Mouse (Mus musculus): ENCODE data around the gene E130208F15Rik.

The E130208F15Rik gene

GRCm38 (mm10) chr7:30306083-30306779 is 15.3 kb upstream of the E130208F15Rik start:
- DNase-seq (ENCODE audit: low read depth, low spot score) = no peak

- peak; percentile 97 for DNase-seq (ENCODE audit: low read depth, low spot score)
These were observed 13.2 kb upstream of the E130208F15Rik start, which contains the start of gene Alkbh6 for GRCm38 (mm10) chr7:30308076-30309005. TSS of gene Alkbh6 (plus strand) at chr7:30308717.

- no peak for DNase-seq (ENCODE audit: low read depth, low spot score)
These were observed 12.0 kb upstream of the E130208F15Rik start for GRCm38 (mm10) chr7:30309395-30310129.

DNA sequence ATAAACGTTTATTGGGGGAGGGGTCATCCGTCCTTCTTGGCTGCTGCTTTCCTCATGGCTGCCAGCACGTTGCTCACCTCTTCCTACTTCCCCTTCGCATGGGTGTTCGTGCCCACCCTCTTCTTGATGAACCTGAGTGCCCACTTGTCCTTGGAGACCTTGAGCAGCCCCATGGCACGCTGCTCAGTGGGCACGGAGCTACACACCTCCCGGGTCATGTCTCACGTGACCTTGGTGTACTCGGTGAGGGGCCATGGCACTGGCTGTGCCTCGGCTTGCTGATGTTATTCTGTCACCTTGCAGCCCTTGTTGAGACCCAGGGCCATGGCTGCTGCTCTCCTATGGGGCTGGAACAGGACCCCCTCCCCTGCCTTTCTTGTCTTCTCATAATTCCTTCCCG is 11.4 kb upstream of the E130208F15Rik start:
- no peak for DNase-seq (ENCODE audit: low read depth, low spot score)

DNA sequence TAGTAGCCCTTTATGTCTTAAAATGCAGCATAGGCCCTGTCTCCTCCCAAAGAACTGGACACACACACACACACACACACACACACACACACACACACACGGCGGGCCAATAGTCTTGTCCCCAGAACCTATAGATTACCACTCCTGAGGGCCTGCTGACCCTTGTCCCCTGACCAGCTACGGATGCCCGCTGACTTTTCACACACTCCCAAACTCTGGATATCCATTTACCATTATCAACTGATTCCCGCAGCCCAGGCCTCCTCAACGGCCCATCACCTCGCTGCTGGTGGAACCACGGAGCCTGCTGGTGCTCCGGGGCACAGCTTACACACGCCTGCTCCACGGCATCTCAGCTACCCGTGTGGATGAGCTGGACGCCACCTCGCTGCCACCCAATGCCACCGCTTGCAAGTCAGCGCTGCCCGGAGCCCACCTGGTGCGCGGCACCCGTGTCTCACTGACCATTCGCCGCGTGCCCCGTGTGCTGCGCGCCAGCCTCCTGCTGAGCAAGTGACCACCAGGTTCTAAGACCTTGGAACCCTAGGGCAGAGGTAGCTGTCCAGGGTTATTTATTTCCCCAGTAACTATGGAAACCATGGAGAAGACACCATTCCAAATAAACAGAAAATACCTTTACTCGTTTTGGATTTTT is 7.7 kb upstream of the E130208F15Rik start:
- DNase-seq (ENCODE audit: low read depth, low spot score) = no peak

- no peak for DNase-seq (ENCODE audit: low read depth, low spot score)
These were observed 6.8 kb upstream of the E130208F15Rik start, which contains the start of gene Syne4 for GRCm38 (mm10) chr7:30314721-30315155. TSS of gene Syne4 (plus strand) at chr7:30314807.

GRCm38 (mm10) chr7:30315559-30316529 is 5.7 kb upstream of the E130208F15Rik start:
- no peak for DNase-seq (ENCODE audit: low read depth, low spot score)

GRCm38 (mm10) chr7:30318142-30318541 is 3.4 kb upstream of the E130208F15Rik start:
- no peak for DNase-seq (ENCODE audit: low read depth, low spot score)

DNA sequence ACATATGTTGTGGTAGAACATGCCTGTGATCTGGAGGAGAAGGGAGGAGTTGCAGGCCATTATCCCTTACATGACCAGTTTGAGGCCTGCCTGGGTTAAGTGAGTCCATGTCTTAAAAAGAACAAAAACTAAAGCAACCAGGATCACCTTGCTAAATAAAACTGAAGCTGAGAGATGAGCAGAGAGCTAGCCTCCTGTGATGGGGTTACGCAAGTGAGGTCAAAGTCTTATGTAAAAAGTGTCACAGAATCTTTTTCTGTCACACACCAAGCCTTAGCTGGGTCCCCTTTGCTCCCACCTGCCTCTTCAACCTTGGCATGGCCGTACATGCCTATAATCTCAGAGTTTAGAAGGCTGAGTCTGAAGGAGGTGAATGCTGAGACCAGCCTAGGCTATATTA is 594 bp upstream of the E130208F15Rik start:
- DNase-seq (ENCODE audit: low read depth, low spot score) = no peak

- peak; percentile 99 for DNase-seq (ENCODE audit: low read depth, low spot score)
These were observed 736 bp downstream of the E130208F15Rik start for GRCm38 (mm10) chr7:30322285-30322667.

DNA sequence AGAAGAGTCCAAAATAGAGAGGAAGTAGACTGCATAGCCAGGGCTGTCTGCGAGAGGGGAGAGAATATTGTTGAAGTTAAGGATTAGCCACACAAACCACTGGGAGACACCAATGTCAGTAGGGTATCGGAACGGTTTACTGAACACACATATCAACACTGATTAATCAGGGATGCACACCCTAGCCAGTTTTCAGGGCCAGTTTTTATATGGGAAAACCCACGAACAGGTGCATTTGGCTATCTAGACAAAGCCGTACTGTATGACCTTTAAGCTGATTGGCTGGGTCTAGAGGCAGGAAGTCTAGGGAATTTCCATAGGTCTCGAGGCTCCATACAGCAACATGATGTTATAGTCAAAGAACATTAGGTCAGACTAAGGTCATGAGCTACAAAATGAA is 1.3 kb downstream of the E130208F15Rik start:
- DNase-seq (ENCODE audit: low read depth, low spot score) = no peak

- DNase-seq (ENCODE audit: low read depth, low spot score) = no peak
These were observed 2.3 kb downstream of the E130208F15Rik start, which contains the start of gene Sdhaf1 for GRCm38 (mm10) chr7:30323795-30324194. TSS of gene Sdhaf1 (minus strand) at chr7:30323895.

GRCm38 (mm10) chr7:30324300-30324944 is 2.9 kb downstream of the E130208F15Rik start:
- no peak for DNase-seq (ENCODE audit: low read depth, low spot score)

DNA sequence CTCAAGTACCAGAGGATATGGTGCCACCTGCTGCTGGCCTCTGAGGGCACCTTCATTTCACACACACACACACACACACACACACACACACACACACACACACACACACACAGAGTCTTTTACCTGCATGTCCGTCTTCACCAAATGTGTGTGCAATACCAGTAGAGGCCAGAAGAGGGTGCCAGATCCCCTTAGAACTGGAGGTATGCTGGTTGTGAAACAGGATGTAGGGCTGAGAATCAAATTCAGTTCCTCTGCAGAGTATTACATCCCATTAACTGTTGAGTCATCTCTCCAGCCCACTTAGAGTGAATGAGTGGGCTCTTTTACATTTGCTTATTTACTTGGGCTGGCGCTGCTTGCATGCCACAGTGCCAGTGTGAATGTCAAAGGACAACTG is 3.8 kb downstream of the E130208F15Rik start:
- no peak for DNase-seq (ENCODE audit: low read depth, low spot score)

DNA sequence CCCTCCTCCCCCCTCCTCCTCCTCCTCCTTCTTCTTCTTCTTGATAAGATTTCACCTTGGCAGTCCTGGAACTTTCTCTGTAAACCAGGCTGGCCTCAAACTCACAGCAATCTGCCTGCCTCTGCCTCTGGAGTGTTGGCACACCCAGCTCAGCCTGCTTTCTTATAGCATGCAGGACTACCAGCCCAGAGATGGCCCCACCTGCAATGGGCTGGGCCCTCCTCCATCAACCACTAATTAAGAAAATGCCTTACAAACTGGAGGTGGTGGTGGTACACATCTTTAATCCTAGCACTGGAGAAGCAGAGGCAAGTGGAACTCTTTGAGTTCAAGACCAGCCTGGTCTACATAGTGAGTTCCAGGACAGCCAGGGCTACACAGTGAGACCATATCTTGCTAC is 4.9 kb downstream of the E130208F15Rik start:
- no peak for DNase-seq (ENCODE audit: low read depth, low spot score)

GRCm38 (mm10) chr7:30327140-30327539 is 5.6 kb downstream of the E130208F15Rik start:
- DNase-seq (ENCODE audit: low read depth, low spot score) = no peak

GRCm38 (mm10) chr7:30328379-30328778 is 6.8 kb downstream of the E130208F15Rik start:
- DNase-seq (ENCODE audit: low read depth, low spot score) = no peak

DNA sequence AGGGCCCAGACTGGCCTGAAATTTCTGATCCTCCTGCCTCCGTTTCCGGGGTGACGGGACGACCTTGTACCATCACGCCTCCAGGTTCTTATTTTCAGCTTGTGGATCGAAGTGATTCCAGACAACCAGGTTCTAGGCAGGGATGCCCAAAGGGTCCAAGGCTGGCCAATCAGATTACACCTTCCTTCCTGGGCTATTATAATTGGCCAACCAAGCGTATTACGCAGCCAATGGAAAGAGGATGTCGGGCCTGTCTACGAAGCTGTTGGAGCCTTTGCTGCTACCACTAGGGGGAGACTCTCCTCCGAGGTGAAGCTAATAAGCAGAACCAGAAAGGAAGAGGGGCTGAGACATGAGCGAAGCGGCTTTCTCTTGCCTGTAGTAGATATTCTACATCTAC is 10.3 kb downstream of the E130208F15Rik start:
- peak; percentile 48 for DNase-seq (ENCODE audit: low read depth, low spot score)

DNA sequence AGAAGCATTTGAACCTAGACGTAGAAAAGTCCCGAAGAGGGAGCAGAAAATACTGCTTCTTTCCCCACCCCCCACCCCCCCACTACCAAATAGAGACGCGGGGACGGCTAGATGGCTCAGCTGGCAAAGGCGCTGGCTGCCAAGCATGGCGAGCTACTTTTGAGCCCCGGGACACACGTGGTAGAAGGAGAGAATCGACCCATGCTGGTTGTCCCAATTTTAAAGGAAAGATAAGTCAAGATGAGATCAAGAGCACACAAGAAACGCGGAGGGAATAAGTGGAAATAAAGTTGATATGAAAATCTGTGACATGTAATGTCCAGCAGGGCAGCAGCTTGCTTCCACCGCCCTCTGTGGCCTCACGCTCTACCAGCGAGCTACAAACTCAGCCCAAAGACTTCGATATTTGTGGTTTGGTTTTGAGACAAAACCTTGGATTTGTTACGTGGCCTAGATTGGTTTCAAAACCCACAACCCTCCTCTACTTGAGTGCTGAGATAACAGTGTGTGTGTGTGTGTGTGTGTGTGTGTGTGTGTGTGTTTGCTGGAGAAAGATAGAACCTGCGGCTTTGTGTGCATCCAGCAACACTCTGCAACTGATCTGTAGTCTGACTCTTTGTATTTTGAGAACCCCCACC is 11.2 kb downstream of the E130208F15Rik start:
- no peak for DNase-seq (ENCODE audit: low read depth, low spot score)
